Mouse (Mus musculus) forebrain, postnatal 0 days (tissue): ENCODE results near the gene Dgkq. TPM values are rescaled to one million over a fixed set of nuclear protein-coding genes. Genes with fewer than 3 reads are reported as not detected.
A peak's percentile ranks its signal among the peaks of the same experiment; 100 is the strongest.

ENCODE experiments used
- ATAC-seq: fragments of 200-750 bp; cut with Nextera tagmentation; 2 replicates; pipeline ENCODE4 v1.8.0; 2017; ENCODE audit warnings: mild to moderate bottlenecking, moderate library complexity
- DNase-seq: peaks from one replicate; pipeline ENCODE4 v3.0.0-alpha.2; 2015
- H3K27ac ChIP-seq: fragments of 300-500 bp; sonication (generic); 2 replicates; pipeline ENCODE4 v1.5.1; 2014; ENCODE audit warnings: low read depth, mild to moderate bottlenecking, antibody characterized with exemption, low read length, moderate library complexity, mixed read lengths
- H3K27me3 ChIP-seq: fragments of 300-500 bp; sonication (generic); 2 replicates; pipeline ENCODE4 v1.6.1; 2014; ENCODE audit warnings: mild to moderate bottlenecking, low read length, mixed read lengths; ENCODE audit not compliant: insufficient read depth
- H3K36me3 ChIP-seq: fragments of 300-500 bp; sonication (generic); 2 replicates; pipeline ENCODE4 v1.6.1; 2014; ENCODE audit warnings: mild to moderate bottlenecking, moderate library complexity; ENCODE audit not compliant: insufficient read depth
- H3K4me1 ChIP-seq: fragments of 300-500 bp; sonication (generic); 2 replicates; pipeline ENCODE4 v1.6.1; 2014; ENCODE audit warnings: antibody characterized with exemption; ENCODE audit not compliant: insufficient read depth
- H3K4me2 ChIP-seq: fragments of 300-500 bp; sonication (generic); 2 replicates; pipeline ENCODE4 v1.6.1; 2014; ENCODE audit warnings: low read depth, mild to moderate bottlenecking, moderate library complexity
- H3K4me3 ChIP-seq: fragments of 300-500 bp; sonication (generic); 2 replicates; pipeline ENCODE4 v1.5.1; 2014; ENCODE audit warnings: low read depth, low read length, mixed read lengths
- H3K9ac ChIP-seq: fragments of 300-500 bp; sonication (generic); 2 replicates; pipeline ENCODE4 v1.6.1; 2014; ENCODE audit warnings: mild to moderate bottlenecking
- H3K9me3 ChIP-seq: fragments of 300-500 bp; sonication (generic); 2 replicates; pipeline ENCODE4 v1.6.1; 2016; ENCODE audit warnings: low read length
- CTCF ChIP-seq: sonication (generic); IDR thresholded peaks from 2 replicates; pipeline ENCODE4 v1.5.1; 2016; ENCODE audit warnings: antibody characterized with exemption, control low read depth, low read depth
- WGBS: fragments of 180-500 bp; shearing (Covaris S2); extraction: QIAGEN DNeasy Blood & Tissue Kit; methylation state at CpG from one replicate; pipeline ENCODE4 v1.1.7; 2014; 5-methylcytosine and 5-hydroxymethylcytosine counted together
- polyA plus RNA-seq: library from polyadenylated mRNA; unstranded; fragments of >200 nt; fragmentation: Nextera tagmentation; extraction: Ambion mirVana; gene quantifications from 2 replicates; pipeline ENCODE4 v1.2.1, GENCODE M21; 2015
- total RNA-seq: library from RNA; depleted of rRNA; stranded (reverse); fragments of >200 nt; gene quantifications from 2 replicates; pipeline ENCODE4 v1.2.3, GENCODE M21; 2014

Gene Dgkq
- total and polyA plus RNA-seq, 2 experiments from 2014 or later = 11.6 to 59.5 TPM

DNA sequence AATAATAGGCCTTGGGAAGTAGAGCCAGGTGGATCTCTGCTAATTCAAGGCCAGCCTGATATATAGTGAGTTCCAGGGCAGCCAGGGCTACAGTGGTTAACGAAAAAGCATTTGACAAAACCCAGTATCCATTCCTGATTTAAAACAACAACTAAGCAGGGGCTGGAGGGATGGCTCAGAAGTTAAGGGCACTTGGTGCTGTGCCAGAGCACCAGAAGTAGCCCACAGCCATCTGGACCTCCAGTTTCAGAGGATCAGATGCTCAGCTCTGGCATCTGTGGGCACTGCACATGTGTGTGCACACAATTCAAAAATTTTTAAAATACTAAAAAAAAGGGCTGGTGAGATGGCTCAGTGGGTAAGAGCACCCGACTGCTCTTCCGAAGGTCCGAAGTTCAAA lies 35.8 kb downstream of the Dgkq start:
- WGBS = 88% methylated on average over 4 of the region's 4 CpGs
- Histone ChIP-seq H3K27ac (no peak overlapping the region), H3K4me1 (0 out of 2 replicates have a peak, but pooled peaks cover 4% of the 10 kb centered on the region), H3K4me2 (no peak overlapping the region), H3K9ac (no peak overlapping the region), H3K27me3 (no peaks in the 10 kb centered on the region), H3K36me3 (no peaks in the 10 kb centered on the region), H3K4me3 (no peak overlapping the region), H3K9me3 (no peaks in the 10 kb centered on the region)
- TF ChIP-seq CTCF = no peak
- DNase-seq (no peak), ATAC-seq (no peak)

- peak within 1 kb of the TSS; percentile 89 for H3K27ac ChIP-seq
- no peaks in the 10 kb centered on the region for H3K27me3 ChIP-seq
- no peak for TF ChIP-seq CTCF
- WGBS = 3% methylated on average over 58 of the region's 58 CpGs
- H3K4me3 ChIP-seq = peak within 1 kb of the TSS; percentile 91
- no peaks in the 10 kb centered on the region for H3K36me3 ChIP-seq
- H3K9me3 ChIP-seq = no peaks in the 10 kb centered on the region
- ATAC-seq = peak; percentile 99
- peak within 1 kb of the TSS; percentile 96 for H3K9ac ChIP-seq
- peak within 1 kb of the TSS; percentile 89 for H3K4me2 ChIP-seq
- peak; percentile 96 for DNase-seq
- H3K4me1 ChIP-seq = 0 out of 2 replicates have a peak, but pooled peaks cover 4% of the 10 kb centered on the region
These were observed 39.6 kb downstream of the Dgkq start, which contains the start of the genes Gak and Tmem175 for GRCm38 (mm10) chr5:108629634-108630483. TSS of gene Gak (minus strand) at chr5:108629755. TSS of gene Tmem175 (plus strand) at chr5:108629770.

DNA sequence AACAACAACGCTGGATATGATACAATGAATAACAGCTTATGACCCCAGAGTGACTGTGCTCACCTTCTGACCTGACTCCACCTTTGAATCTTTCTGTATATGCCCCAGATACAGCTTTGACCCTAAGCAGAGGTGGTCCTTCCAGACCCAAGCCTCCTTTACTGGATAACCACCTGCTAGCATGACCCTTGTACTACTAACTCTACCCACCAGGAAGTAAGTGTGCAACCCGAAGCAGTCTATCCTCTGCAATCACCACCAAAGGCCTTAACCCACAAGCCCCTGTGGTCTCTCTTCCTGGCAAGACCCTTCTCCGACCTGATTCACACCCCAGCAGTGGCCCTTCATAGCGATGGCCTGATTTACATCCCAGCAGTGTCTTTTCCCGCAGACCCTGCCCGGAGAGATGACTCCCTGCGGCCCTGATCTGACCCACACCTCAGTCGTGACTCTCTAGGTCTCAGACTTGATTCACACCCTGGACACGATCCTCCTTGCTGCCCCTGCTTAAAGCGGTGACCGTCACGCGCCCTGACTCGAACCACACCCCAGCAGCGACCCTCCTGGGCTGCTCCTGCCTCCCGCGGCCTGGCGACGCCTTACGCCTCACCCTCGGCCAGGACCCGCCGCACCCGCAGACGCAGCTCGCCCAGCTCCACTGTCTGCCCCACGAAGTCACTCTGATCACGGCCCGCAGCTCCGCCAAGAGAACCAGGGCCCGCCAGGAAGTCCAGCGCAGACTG lies 40.4 kb downstream of the Dgkq start:
- Histone ChIP-seq H3K27me3 (no peaks in the 10 kb centered on the region), H3K36me3 (peaks cover 4% of the 10 kb centered on the region), H3K4me3 (peak overlapping the region; percentile 91), H3K27ac (peak overlapping the region; percentile 89), H3K4me2 (peak overlapping the region; percentile 89), H3K9ac (peak overlapping the region; percentile 96), H3K4me1 (0 out of 2 replicates have a peak, but pooled peaks cover 4% of the 10 kb centered on the region), H3K9me3 (no peaks in the 10 kb centered on the region)
- no peak for TF ChIP-seq CTCF
- DNase-seq = no peak
- WGBS = 3% methylated on average over 32 of the region's 32 CpGs
- peak; percentile 79 for ATAC-seq

- no peak overlapping the region for H3K9ac ChIP-seq
- no peak for DNase-seq
- peaks cover 29% of the 10 kb centered on the region for H3K36me3 ChIP-seq
- H3K4me1 ChIP-seq = 0 out of 2 replicates have a peak, but pooled peaks cover 4% of the 10 kb centered on the region
- H3K9me3 ChIP-seq = no peaks in the 10 kb centered on the region
- H3K27ac ChIP-seq = no peak overlapping the region
- no peak overlapping the region for H3K4me2 ChIP-seq
- H3K27me3 ChIP-seq = no peaks in the 10 kb centered on the region
- 81% methylated on average over 4 of the region's 4 CpGs for WGBS
- H3K4me3 ChIP-seq = no peak overlapping the region
- no peak for TF ChIP-seq CTCF
- ATAC-seq = no peak
These were observed 43.3 kb downstream of the Dgkq start for GRCm38 (mm10) chr5:108626050-108626660.

- no peak for ATAC-seq
- no peaks in the 10 kb centered on the region for H3K27me3 ChIP-seq
- no peaks in the 10 kb centered on the region for H3K9me3 ChIP-seq
- TF ChIP-seq CTCF = no peak
- H3K4me2 ChIP-seq = no peak overlapping the region
- peaks cover 46% of the 10 kb centered on the region for H3K36me3 ChIP-seq
- H3K4me3 ChIP-seq = no peak overlapping the region
- 84% methylated on average over 2 of the region's 2 CpGs for WGBS
- DNase-seq = no peak
- H3K27ac ChIP-seq = no peak overlapping the region
- H3K4me1 ChIP-seq = no peaks in the 10 kb centered on the region
- no peak overlapping the region for H3K9ac ChIP-seq
These were observed 47.6 kb downstream of the Dgkq start for GRCm38 (mm10) chr5:108621870-108622269.

DNA sequence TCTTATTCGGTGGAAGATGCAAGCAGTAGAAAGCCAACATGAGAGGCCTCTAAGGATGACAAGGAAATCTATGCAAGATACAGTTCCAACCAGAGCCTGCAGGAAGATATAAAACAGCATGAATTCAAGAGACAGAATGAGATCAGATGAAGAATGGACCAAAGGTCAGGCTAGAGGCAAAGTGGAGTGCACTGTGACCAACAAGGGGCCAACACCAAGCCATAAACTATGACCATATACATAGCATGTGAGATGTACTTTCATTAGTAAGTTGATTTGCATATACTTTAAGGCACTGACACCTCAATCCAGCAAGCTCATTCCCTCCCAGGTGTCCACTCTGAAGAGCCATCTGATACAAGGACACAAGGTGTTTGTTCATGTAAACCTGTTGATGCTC lies 59.0 kb downstream of the Dgkq start:
- peaks cover 93% of the 10 kb centered on the region for H3K36me3 ChIP-seq
- no peak overlapping the region for H3K9ac ChIP-seq
- TF ChIP-seq CTCF = no peak
- no peak for DNase-seq
- no peak overlapping the region for H3K4me3 ChIP-seq
- no peak for ATAC-seq
- H3K27ac ChIP-seq = no peak overlapping the region
- no peaks in the 10 kb centered on the region for H3K9me3 ChIP-seq
- no peaks in the 10 kb centered on the region for H3K4me1 ChIP-seq
- no peak overlapping the region for H3K4me2 ChIP-seq
- no peaks in the 10 kb centered on the region for H3K27me3 ChIP-seq
- 95% methylated on average over 1 of the region's 1 CpGs for WGBS
